Mouse (Mus musculus) ovary, adult 2 months (tissue): ENCODE measurements around the gene Gm7942. TPM values are rescaled to one million over a fixed set of nuclear protein-coding genes. Genes with fewer than 3 reads are reported as not detected.

Experiments
- polyA plus RNA-seq: library from polyadenylated mRNA; depleted of rRNA; stranded (reverse); fragments of >200 nt; gene quantifications from 2 replicates; pipeline ENCODE4 v1.2.3, GENCODE M21; 2012; rRNA removed

Gm7942 gene
- polyA plus RNA-seq, result not detected in 2 replicates

GRCm38 (mm10) chr5:95106638-95107037 is at the start of gene Gm7942:
Gene Gm7942, plus strand, starts transcription at chr5:95106938.

Other genes with a start within 250 kb of the Gm7942 start
- 0.14 and 0.45 TPM in 2 replicates for gene Gm3183, start 241.5 kb upstream of the Gm7942 start, polyA plus RNA-seq
- gene Gm6367, start 118.3 kb upstream of the Gm7942 start, polyA plus RNA-seq, result 0.14 TPM in 1 of 2 replicates, not detected in the other
- not detected in 2 replicates for gene Gm16513, start 75.7 kb downstream of the Gm7942 start, polyA plus RNA-seq
- not detected in 2 replicates for gene Gm10424, start 165.8 kb downstream of the Gm7942 start, polyA plus RNA-seq
- gene Gm3259, start 199.0 kb downstream of the Gm7942 start, polyA plus RNA-seq, result 0.21 and 0.30 TPM in 2 replicates